Mouse (Mus musculus): ENCODE data around the gene Stard5.
A peak's percentile ranks its signal among the peaks of the same experiment; 100 is the strongest.

Stard5 gene

DNA sequence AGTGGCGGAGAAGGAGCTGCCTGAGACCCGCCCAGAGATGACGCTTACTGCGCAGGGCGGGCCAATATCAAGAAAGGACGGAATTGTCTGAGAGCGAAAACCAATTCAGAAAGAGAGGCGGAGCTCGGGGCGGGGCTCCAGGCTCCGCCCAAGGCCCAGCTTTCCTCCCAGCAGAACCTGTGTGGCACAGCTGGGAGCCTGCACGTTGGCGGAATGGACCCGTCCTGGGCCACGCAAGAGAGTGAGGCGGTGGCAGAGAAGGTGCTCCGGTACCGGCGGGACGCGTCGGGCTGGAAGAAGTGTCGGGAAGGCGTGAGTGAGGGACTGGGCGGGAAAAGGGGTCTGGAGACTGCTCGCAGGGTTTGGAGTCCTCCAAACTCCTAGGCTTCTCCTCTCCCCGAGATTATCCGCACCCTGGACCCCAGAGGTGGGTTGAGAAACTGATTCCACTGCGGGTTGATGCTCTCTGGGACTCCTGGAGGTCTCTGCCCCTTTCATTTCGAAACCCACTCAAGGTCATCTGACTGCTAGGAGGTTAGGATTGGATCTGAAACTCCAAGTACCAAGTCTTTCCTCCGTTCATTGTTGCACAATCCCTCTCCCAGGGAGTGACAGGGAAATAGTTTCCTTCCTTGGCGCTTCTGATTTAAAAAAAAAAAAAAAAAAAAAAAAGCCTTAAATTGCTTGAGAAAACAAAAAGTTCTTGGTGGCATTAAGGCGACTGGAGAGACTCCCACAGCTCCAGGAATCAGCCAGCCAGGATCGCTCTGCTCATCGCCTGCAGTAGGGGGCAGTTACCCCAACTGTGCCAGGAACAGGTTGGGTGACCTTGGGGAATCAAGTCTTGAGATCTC, at the start of gene Stard5:
Stard5 (plus strand) TSS at position 132 of the 854 bp plus-strand sequence.
- peak; percentile 94 for DNase-seq (ENCODE audit: low spot score)

DNA sequence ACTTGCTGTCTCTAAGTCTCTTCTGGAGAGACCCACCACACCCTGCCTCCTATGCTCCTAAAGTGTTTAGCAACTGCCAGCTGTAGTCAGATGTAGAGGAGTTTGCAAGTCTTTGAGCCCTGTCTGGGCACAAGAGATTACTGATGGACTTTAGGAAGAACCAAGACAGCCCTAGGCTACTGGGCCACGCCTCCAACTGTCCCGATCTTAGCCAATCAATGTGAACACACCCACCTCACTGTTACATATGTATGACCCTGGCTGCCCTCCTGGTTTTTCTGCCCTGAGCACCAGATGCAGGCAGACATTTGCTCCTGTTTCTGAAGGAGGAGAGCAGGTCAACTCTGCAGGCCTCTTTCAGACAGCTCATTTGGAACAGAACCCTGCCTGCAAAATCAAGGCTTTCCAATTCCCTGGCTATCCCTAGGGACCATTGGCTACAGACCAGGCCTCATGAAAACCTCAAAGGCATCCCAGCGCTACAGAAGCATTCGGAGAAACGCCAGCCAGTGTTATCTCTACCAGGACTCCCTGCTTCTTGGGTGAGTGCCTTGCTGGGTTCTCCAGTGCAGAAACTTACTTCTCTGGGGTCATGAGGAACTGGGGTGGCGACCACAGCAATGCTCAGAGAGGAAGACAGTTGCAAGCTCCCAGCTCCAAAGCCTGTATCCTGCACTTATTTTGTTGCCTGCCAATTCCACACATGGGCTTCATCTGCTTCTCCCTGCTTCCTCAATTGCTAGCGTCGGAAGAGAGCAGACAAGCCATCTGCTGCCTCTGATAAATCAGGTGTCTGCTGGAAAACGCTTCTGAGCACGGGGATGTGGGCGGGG, 46.9 kb upstream of the Stard5 start, which contains the start of gene Tmc3:
Tmc3 (plus strand) TSS at position 289 of the 833 bp plus-strand sequence.
- DNase-seq (ENCODE audit: low spot score), result peak; percentile 49

DNA sequence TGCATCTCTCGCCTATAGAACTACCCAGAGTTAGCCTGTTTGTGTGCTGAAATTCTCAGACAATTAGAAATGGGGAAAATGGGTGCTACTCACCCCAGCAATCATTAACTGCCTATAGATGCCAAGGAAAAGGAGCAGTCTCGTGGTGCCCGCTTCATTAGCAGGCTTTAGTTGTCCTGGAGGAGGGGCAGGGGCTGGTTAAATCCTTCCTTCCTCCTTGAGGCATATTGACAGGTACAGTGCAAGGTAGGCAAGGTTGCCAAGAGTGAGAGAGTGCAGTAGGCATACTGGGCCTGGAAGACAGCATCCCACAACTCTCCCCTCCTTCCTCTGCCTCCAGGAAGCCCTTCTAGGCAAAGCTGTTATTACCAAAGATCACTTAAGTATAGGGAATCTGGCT, 37.7 kb upstream of the Stard5 start:
- DNase-seq (ENCODE audit: low spot score), result no peak

DNA sequence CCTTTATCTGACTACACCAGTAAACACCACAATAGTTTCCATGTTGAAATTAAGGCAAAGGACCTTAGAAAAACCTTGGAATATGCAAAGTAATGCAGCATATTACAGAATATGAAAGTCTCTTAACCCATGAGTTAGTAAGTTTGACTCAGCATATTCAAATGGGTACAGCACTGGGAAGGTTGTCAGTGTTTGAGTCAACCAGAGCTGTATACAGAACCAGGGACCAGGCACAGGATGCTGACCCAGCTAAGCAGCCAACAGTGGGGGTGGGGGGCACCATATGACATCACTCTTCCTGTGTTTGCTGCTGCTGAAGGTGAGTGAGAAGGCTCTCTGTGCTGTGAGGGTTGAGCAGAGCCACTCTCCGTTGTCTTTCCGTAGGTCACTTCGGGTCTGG, 34.7 kb upstream of the Stard5 start:
- DNase-seq (ENCODE audit: low spot score), result no peak

DNA sequence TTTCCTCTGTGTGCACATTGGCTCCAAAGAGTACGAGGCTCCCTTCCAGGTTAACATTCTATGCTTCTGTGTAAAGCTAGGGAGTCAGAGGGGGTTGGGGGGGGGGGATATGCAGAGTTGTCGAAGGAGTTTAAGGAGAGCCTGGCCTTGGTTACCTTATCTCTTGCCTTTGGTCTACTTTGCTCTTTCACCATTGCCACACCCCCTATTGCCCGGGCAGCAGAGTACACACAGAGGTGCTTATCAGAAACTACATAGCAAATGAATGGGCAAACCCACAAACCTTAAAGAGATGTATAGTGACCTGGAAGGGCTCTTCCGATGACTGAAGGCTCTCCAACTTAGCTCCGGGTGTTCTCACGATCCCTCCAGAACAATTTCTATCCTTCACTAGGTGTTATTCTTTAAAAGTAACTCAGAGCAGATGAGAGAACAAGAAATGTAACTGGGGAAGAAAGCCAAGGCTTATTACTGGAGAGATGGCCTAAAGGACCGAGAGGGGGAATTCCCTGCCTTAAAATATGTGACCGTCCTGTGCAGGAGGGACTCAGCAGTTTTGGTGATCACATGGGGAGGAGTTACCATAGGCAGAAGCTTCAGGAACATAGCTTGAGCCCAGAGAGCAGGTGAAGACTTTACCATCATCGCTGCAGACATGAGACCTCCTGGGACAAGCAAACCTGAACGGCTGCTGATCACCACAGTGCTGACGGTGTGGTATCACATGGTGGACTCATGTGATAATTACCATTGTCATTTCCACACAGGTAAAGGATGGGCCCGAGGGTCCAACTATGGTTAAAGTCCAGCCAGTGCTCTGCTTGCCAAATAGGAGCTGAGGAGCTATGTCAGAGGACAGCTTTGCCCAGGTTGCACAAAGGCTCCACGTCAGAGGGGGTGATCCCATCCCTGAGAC, 32.5 kb upstream of the Stard5 start:
- DNase-seq (ENCODE audit: low spot score), result peak; percentile 43

DNA sequence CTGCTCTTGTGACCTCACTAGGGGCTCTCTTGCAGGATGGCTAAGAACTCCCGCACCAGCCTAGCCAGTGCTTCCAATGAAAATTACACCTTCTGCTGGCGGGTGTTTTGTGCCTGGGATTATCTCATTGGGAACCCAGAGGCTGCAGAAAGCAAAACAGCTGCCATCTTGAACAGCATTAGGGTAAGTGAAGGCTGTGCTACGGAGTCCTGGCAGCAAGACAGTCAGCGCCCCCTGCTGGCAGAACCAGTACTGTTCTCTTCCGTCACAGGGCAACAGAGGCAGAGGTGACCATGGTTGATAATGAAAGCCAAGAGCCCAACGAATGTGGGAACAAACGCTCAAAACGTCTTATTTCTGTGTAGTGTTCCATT, 31.9 kb upstream of the Stard5 start:
- DNase-seq (ENCODE audit: low spot score), result peak; percentile 39

DNA sequence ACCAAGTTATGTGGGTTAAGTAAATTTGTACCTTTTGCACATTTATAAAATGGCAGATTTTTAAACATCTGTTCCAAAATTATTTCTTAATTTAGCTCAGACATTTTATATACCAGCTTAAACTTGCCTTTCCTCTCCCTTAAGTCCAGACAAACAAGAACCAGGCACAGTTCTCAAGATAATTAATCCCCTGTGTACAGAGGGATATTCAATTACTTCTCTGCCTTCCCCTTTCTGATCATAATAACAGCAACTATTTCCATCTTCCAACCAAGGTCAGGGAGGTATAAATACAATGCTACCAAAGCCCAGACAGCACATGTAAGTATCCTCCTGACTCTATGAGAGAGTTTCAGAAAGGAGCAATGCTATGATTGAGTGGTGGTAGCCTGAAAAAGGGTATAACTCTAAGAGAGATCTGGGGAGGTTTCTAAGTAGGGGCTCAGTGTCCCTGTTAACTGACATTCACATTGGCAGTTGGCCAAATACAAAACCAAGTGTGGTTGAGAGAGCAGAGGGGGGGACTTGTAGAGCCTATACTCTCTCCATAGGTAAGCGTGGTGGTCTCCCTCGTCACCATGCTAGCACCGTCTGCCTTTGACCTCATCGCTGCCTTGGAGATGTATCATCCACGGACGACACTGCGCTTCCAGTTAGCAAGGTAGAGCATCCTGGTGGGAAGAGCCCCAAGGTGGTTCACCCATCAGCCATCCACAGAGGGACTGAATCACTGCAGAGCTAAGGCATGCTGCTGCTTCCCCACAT, 27.4 kb upstream of the Stard5 start:
- no peak for DNase-seq (ENCODE audit: low spot score)

DNA sequence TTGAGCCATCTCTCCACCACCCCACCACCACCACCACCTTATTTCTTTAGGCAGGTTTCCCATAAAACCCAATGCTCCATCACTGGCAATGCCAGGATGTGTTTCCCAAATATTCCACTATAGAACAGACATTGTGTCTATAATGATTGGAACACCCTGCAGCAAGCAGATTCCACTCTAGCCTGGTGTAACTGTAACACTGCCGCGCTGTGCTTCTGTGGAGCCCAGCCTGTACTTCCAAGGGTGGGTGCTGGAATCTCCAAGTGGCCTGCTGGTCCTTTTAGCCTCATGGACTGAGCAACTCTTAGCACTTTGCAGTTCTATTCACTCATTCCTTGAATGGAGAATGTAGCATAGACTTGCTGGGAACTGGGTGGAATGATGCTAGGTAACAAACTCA, 25.0 kb upstream of the Stard5 start:
- DNase-seq (ENCODE audit: low spot score), result no peak

DNA sequence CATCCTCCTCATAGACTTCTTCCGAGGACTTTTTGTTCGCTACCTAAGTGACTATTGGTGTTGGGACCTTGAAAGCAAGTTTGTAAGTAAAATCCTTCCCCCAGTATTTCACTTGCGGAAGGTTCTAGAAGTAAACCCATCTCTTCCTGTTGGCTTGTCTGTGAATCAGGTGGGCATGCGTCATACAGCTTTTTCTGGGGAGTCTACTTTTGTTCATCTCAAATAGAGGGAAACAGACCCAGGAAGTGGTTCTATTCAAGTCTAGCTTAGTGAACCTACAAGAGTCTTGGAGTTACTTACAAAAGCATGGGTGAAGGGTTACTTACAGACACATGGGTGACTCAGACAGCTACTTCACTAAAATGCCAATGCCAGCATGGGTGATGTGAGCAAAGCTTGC, 21.9 kb upstream of the Stard5 start:
- DNase-seq (ENCODE audit: low spot score), result no peak

DNA sequence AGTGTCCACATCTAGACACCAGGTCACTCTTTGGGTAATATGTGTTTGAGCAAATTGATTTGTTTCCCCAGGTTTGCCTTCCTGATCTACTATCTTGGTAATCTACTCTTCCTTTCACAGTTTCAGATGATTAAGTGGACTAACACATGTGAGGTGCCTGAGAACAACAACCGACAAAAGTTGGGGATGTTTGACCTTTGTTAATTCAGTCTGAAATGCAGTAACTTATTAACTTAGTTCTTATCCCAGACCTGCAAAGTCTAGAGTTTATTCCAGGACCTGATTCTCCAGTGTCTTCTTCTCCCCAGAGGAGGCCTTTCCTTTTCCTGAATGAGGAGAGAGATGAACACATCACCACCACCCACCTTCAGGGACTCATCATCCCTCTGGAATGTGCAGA, 19.9 kb upstream of the Stard5 start:
- no peak for DNase-seq (ENCODE audit: low spot score)

DNA sequence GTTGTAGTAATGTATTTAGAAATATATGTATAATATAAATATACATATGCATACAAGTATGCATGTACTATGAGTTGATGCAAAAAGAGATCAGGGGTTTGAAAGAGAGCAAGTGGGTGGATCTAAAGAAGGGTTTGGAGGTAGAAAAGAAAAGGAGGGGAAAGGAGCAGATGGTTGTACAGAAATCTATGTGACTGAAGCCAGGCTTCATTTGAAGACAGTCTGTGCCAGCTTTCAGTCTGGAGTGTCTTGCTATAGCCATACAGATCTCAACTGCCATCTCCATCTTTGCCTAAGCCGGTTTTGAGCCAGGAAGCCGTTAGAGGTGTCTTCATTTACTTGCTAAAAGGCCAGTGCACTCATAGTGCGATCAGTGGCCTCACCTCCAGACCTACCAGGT, 16.5 kb upstream of the Stard5 start:
- no peak for DNase-seq (ENCODE audit: low spot score)

DNA sequence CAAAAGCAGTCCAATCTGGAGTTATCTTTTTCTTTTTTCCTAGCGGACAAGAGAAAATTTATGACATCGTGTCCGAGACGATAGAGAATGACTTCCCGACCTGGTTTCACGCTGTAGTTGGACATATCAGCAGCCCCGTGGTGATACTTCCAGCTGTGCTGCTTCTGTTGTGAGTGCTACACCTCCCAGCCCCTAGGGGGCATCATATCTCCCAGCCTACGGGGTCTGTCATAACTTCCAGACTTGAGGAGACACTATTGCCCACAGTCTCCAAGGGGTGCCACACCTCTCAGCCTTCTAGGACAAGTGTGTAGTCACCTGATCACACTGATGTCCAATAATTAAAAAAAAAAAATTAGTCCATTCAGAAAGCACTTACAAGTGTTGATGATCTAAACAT, 15.9 kb upstream of the Stard5 start:
- no peak for DNase-seq (ENCODE audit: low spot score)

DNA sequence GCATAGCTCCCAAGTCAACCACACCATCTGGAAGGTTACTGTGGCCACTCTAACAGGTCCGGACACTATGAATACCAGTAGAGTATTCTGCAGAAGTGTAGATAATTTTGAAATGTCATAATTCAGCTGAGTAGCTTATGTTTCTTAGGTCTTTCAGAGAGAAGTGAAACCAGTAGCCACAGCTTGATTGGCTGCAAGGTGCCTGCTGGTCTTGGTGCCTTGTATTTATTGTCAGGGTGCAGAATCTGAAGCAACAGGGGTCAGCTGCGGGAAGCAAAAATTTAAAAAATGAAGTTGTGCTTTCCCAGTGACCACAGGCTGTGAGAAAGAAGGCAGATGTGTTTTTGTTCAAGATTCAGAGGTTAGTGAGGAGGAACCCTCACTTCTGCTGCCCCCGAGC, 15.5 kb upstream of the Stard5 start:
- no peak for DNase-seq (ENCODE audit: low spot score)

DNA sequence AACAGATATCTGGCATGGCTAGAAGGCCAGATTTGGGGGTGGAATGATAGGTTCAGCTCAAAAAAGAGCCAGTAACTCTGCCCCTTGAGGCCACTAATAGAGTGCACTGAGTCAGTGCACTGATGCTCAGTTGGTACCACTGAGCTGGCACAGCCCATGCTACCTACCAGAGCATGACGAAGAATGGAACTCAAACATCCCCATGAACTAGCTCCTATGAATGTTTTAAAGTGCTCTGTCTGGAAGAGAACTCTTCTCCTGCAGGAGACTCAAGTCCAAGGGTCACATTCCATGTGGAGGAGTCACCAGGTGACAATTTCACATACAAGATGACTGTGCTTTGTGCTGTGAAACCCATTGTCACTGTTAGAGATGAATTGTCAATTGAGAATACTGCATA, 13.1 kb upstream of the Stard5 start:
- DNase-seq (ENCODE audit: low spot score), result no peak

DNA sequence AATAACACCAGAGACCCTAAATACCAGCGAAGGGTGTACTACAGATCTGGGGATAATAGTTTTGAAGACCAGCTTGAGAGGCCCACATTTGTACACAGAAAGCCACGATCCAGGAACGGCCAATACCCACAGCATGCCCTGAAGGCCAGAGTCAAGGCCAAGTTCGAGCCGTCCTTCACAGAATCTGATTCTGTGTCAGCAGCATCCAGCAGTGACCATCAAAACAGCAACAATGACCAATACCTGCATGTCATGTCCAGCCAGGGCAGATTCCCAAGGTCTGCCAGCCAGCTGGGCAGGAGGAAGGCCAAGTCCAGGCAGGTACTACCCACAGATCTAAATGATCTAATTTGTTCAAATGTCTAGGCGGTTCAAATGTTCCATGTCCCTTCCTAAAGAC, 9.2 kb upstream of the Stard5 start:
- no peak for DNase-seq (ENCODE audit: low spot score)

DNA sequence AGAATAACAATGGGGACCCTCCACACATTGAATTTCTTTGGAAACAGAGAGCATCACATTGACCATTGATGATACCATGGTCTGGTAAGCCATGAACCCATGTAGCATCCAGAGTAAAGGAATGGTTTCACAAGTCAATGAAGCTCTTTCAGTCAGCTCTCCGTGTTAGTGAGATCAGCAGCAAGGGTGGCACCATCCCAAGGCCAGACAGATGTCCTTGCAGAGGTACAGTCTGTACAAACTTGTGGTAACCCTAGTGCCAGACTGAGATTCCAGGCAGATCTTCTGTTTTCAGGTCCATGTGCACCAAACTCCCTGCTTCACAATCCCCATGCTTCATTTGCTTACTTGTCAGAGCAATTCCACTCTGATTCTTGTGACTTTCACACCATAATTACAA, 7.7 kb upstream of the Stard5 start:
- DNase-seq (ENCODE audit: low spot score), result no peak

DNA sequence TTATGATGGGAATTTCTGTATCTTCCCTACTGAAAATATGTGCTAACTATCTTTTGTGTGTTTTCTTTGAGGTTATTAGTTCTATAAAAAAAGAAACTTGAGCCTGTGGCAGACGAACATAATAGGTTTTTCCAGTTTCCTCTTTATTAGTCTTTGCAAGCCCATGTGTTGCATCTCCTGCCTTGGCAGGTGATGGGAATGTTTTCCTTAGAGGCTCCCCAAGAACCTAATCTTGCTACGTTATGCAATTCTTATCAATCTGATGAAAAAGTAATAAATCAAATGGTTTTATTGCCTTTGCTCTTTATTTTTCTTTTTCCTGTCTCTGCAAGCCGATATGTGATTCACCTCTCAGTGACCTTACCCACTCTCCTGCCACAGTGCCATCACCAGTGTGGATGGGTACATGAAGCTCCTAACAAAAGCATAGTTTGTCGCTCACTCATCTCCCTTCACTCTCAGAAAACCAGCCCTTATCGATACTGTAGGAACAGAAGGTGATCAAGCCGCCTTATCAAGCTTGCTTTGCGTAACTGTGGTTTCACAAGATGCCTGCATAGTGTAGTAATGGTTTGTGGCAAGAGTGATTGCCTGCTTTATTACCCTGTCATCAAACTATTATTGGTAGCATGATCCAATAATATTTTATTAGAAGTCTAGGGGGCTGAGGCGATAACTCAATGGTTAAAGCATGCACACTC, 5.1 kb upstream of the Stard5 start:
- no peak for DNase-seq (ENCODE audit: low spot score)

DNA sequence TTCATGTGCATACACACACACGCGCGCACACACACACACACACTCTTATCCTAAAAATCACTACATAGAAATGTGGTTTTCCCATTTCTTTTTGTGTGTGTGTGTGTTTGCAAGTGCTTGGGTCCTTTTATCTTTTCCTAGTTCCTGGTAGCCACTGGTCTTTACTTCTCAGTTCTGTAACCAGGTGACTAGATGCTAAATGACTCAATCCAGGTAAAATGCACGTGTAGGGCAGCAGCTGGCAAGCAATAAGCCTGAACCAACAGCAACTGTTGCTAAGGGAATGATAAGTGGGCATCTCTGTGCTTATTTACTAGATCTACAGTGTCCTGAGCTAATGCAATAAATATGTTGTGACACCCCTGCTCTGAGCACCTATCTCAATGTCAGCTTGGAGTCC, 4.4 kb upstream of the Stard5 start:
- no peak for DNase-seq (ENCODE audit: low spot score)

DNA sequence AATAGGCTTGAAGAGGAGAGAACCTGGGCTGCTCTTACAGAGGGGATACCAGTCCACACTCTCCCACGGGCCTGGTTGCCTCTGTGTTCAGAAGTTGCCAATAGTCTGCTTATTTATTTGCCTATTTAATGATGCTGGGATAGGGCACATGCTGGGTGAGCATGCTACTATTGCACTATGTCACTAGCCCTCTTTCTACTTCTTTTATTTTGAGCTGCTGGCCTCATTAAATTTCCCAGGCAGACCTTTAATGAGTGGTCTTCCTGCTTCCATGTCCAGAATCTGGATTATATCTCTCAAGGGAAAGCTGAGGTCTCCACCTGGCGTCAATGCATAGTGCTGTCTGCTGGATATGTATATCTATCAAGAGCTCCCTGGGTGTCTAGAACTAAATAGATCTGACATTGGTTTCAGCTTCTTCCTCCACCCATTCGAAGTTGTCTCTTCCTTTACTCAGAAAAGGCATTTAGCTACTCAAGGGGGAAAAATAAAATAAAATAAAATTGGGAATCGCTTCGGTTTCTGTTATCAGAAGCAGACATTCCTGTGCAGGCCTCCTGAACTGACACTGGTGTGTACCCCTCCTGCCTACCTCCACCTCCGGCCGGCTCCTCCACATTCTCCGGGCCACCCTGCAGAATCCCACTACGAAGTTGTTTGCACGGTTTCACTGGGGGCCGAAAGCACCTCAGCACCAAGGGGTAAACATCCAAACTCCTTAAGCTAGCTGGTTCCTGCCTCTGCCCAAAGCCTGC, 509 bp upstream of the Stard5 start:
- DNase-seq (ENCODE audit: low spot score), result no peak

DNA sequence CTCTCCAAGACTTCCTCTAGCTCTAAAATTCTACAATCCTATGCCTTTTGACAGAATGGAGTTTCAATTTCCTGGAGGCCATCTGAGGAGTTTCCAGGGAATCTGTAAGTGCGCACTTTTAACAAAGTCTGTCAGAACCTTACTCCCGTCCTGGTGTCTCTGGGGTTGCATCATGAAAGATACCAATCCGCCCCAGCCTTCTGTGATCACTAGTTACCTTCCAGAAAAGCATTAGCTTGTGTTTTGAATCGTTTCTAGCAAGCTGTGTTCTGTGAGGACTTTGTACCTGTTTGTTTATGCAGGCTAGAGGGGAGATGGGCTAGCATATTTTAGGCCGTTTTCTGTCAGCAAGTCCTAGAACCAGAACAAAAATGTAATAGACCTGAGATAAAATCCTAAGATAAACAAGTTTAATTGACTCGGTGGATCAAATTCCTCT, 942 bp downstream of the Stard5 start:
- DNase-seq (ENCODE audit: low spot score), result no peak

All from urinary bladder, postnatal 14 days (tissue).